Mouse (Mus musculus) limb, embryonic 10.5 days (tissue): ENCODE measurements around the gene Serpina3i. TPM values are rescaled to one million over a fixed set of nuclear protein-coding genes. Genes with fewer than 3 reads are reported as not detected.

Experiments
- DNase-seq: peaks from one replicate; pipeline ENCODE4 v3.0.0-alpha.2; 2017; ENCODE audit warnings: low spot score
- H3K27ac ChIP-seq: fragments of 300-500 bp; sonication (generic); 2 replicates; pipeline ENCODE4 v1.5.1; 2016; ENCODE audit warnings: mild to moderate bottlenecking
- H3K27me3 ChIP-seq: fragments of 300-500 bp; sonication (generic); 2 replicates; pipeline ENCODE4 v1.6.1; 2016; ENCODE audit warnings: low read depth, mild to moderate bottlenecking; ENCODE audit not compliant: poor library complexity, severe bottlenecking
- H3K36me3 ChIP-seq: fragments of 300-500 bp; sonication (generic); 2 replicates; pipeline ENCODE4 v1.6.1; 2016; ENCODE audit warnings: mild to moderate bottlenecking, moderate library complexity
- H3K4me1 ChIP-seq: fragments of 300-500 bp; sonication (generic); 2 replicates; pipeline ENCODE4 v1.6.1; 2016
- H3K4me3 ChIP-seq: fragments of 300-500 bp; sonication (generic); 2 replicates; pipeline ENCODE4 v1.5.1; 2016; ENCODE audit warnings: mild to moderate bottlenecking, moderate library complexity
- H3K9me3 ChIP-seq: fragments of 300-500 bp; sonication (generic); replicated peaks from 2 replicates; pipeline ENCODE4 v1.6.1; 2016; ENCODE audit warnings: mild to moderate bottlenecking
- WGBS: fragments of 180-500 bp; shearing (Covaris S2); methylation state at CpG from one replicate; pipeline ENCODE4 v1.1.7; 2016; 5-methylcytosine and 5-hydroxymethylcytosine counted together
- polyA plus RNA-seq: library from polyadenylated mRNA; unstranded; fragments of >200 nt; fragmentation: Nextera tagmentation; extraction: Ambion mirVana; gene quantifications from 2 replicates; pipeline ENCODE4 v1.2.1, GENCODE M21; 2016

Gene Serpina3i
- polyA plus RNA-seq, 1 experiment from 2014 or later = 0.14 TPM

DNA sequence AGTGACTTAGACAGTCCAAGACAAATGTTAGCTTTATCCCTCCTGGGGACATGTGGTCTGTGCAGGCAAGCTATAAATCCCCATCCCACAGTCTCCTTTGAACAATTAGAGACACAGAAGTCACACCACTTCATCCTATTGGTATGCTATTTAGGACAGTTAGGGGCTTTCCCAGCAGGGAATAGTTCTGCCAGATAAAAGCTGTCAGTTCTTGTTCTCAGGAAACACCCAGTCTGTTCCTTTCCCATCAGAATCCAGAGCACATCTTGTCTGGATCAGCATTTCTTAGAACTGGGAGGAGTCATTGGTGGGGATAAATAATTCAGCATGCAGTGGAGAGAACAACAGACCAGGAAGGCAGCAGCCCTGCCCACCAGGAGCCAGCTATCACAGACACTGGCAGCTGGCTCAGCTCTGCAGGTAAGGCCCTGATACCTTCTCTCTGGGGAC lies 15.3 kb upstream of the Serpina3i start:
- Histone ChIP-seq H3K36me3 (no peaks in the 10 kb centered on the region), H3K4me1 (peaks cover 6% of the 10 kb centered on the region), H3K4me3 (no peak overlapping the region), H3K9me3 (no peaks in the 10 kb centered on the region), H3K27me3 (no peaks in the 10 kb centered on the region), H3K27ac (no peak overlapping the region)
- no peak for DNase-seq

DNA sequence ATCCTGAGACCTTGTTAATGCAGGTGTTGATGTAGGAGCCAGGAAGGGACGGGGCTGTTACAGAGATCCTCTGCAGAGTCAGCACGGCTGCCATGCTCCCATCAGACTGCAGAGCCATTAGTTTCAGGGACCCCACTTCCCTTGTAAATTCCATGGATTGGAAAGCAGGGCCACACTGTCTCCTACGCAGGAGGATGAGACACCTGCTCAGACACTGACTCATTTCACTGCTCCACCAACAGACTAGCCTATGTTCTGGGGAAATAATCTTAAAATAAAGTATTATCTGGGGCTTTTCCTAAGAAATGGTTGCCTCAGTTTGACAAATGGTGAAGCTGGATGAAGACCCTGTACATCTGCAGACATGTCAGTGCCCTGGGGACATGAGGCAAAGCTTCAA lies 14.7 kb upstream of the Serpina3i start:
- no peak for DNase-seq
- Histone ChIP-seq H3K36me3 (no peaks in the 10 kb centered on the region), H3K27me3 (no peaks in the 10 kb centered on the region), H3K4me3 (no peak overlapping the region), H3K4me1 (peaks cover 6% of the 10 kb centered on the region), H3K9me3 (no peaks in the 10 kb centered on the region), H3K27ac (no peak overlapping the region)
- WGBS = 69% methylated on average over 3 of the region's 3 CpGs

DNA sequence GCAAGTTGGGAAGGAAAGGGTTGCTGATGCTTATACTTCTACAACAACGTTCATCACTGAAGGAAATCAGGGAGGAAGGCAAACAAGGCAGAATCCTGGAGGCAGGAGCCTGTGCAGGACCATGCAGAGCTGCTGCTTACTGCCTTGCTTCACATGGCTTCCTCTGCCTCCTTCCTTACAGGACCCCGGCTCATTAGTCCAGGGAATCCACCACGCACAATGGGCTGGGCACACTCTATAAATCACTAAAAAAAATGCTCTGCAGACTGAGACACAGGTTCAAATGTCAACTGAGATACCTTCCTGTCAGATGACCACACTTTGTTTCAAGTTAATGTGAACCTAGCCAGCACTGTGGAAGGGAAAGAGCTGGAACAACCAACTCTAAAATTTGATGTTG lies 1.9 kb upstream of the Serpina3i start:
- Histone ChIP-seq H3K4me1 (peaks cover 12% of the 10 kb centered on the region), H3K9me3 (no peaks in the 10 kb centered on the region), H3K27ac (no peak overlapping the region), H3K36me3 (no peaks in the 10 kb centered on the region), H3K27me3 (no peaks in the 10 kb centered on the region), H3K4me3 (no peak overlapping the region)
- DNase-seq = no peak
- WGBS = 50% methylated on average over 3 of the region's 3 CpGs

DNA sequence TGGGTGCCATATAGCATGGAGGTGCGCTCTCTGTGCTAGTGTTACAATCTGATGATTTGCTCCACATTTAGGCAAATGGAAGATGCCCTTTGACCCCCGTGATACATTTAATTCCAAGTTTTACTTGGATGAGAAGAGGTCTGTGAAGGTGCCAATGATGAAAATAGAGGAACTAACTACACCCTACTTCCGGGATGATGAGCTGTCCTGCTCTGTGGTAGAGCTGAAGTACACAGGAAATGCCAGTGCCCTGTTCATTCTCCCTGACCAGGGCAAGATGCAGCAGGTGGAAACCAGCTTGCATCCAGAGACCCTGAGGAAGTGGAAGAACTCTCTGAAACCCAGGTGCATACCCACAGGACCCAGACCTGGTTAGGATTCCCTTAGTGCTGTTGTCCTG lies 3.5 kb downstream of the Serpina3i start:
- Histone ChIP-seq H3K9me3 (no peaks in the 10 kb centered on the region), H3K36me3 (no peaks in the 10 kb centered on the region), H3K4me3 (no peak overlapping the region), H3K4me1 (peaks cover 12% of the 10 kb centered on the region), H3K27me3 (no peaks in the 10 kb centered on the region), H3K27ac (no peak overlapping the region)
- 80% methylated on average over 3 of the region's 3 CpGs for WGBS
- no peak for DNase-seq

DNA sequence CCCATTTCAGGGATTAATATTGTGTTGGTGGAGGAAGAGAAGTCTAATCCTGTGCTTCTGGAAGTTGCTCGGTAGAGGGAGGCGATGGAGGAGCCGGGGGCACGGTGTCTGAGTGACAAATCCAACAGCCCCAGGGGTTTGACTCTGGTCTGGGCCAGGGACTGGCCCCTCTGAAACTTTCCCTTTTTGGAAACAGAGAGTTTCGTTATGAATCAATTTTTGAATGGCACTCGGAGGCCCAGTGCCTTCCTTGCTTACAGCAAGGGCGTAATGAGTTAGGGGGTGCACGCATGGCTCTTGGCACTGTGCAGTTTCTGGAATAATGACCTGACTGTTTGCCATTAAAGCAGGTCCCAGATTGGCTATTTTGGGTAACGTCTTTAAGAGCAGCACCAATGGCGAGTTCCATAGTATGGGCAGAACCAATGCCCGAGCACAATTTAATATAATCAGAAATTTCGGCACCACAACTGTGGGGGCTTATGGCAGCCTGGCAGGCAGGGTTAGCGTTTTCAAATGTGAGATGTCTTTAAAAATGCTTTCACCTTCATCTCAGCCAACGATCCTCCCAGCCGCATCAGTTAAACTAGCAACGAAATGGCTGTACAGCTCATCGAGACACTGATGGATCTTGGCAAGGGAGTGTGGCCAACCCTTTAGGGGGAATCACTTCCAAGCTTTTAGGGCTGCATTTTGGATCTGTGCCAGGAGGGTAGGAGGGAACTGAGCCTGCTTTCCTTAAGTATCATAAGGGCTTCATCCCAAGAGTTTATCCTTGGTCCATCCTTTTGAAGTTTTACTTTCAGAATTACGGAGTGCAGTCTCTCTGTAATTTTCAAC lies 15.5 kb downstream of the Serpina3i start:
- DNase-seq = no peak
- WGBS = 86% methylated on average over 18 of the region's 18 CpGs
- Histone ChIP-seq H3K9me3 (no peaks in the 10 kb centered on the region), H3K27ac (no peak overlapping the region), H3K27me3 (no peaks in the 10 kb centered on the region), H3K4me3 (no peak overlapping the region), H3K36me3 (no peaks in the 10 kb centered on the region), H3K4me1 (peaks cover 17% of the 10 kb centered on the region)

DNA sequence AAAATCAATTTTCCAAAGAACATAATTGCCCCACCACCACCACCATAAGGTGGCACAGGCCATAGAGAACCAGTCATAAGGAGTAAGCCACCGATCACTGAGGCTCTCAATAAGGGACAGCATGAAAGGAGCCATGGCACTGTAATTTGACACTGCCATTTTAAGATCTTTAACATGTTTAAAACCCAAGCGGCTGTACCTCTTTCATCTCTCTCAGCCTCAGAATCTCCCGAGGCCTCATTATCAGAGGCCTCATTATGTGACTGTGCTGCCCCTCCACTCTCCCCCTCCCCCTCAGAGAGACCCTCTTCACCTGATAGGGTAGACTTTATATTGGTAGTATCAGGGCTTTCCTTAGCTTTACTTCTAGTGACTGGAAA lies 16.1 kb downstream of the Serpina3i start:
- WGBS = 5% methylated on average over 3 of the region's 3 CpGs
- no peak overlapping the region for H3K4me3 ChIP-seq
- no peak overlapping the region for H3K27ac ChIP-seq
- no peaks in the 10 kb centered on the region for H3K9me3 ChIP-seq
- H3K27me3 ChIP-seq = no peaks in the 10 kb centered on the region
- H3K36me3 ChIP-seq = no peaks in the 10 kb centered on the region
- no peak for DNase-seq
- H3K4me1 ChIP-seq = peaks cover 11% of the 10 kb centered on the region

DNA sequence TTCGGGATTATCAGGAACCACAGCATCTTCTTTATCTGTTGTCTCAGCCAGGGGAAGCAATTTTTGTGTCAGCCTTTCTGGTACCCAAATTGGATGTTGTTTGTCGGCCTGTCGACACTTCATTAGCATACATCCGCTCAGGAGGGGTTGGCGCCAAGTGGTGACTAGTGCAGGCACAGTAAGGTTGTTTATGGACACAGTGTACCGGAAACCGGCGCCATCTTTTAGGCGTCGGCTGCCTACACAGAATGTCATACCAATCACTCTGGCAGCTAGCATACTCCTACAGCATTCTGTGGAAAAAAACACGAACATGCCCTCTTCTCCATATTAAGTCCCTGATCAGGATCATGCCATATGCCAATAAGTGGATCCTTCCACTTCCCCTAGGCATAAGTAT lies 20.5 kb downstream of the Serpina3i start:
- H3K4me3 ChIP-seq = no peak overlapping the region
- H3K9me3 ChIP-seq = no peaks in the 10 kb centered on the region
- DNase-seq = no peak
- H3K36me3 ChIP-seq = no peaks in the 10 kb centered on the region
- peaks cover 11% of the 10 kb centered on the region for H3K4me1 ChIP-seq
- 94% methylated on average over 11 of the region's 11 CpGs for WGBS
- H3K27ac ChIP-seq = no peak overlapping the region
- no peaks in the 10 kb centered on the region for H3K27me3 ChIP-seq

DNA sequence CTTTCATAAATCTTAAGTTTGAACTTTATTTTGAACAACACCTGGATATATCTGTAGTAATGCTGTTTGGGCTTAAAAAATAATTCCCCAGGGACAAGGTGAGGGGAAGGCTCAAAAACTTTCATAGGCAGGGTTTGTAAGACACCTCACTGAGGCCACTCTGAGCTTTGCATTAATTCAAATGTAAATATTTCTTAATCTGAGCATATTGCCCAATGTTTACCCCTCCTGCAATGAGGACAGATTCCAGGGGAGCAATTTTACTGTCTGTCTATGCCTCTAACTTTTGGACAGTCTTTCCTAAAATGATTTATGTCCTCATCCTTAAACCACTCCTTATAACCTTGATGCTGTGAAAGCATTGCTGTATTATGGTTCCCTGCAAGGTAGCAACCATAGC lies 25.4 kb downstream of the Serpina3i start:
- Histone ChIP-seq H3K27ac (no peak overlapping the region), H3K4me1 (no peaks in the 10 kb centered on the region), H3K27me3 (no peaks in the 10 kb centered on the region), H3K4me3 (no peak overlapping the region), H3K36me3 (no peaks in the 10 kb centered on the region), H3K9me3 (no peaks in the 10 kb centered on the region)
- DNase-seq = no peak

DNA sequence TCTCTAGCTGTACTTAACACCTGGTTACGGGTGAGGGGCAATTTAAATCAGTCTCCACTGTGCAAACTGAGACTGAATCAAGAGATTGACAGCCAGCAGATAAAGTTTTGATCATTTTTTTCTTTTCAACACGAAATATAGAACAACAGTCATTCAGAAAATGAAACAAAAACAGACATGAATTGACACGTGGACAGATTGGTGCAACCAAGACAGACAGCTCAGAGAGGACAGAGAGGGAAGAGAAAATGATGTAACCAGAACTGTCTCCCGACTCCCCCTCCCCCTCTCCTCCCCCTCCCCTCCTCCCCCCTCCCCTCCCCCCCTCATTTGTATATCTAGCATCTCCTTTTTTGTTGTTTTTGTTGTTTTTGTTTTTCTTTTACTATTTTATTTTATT lies 26.9 kb downstream of the Serpina3i start:
- no peak for DNase-seq
- Histone ChIP-seq H3K9me3 (no peaks in the 10 kb centered on the region), H3K27me3 (no peaks in the 10 kb centered on the region), H3K4me1 (no peaks in the 10 kb centered on the region), H3K36me3 (no peaks in the 10 kb centered on the region), H3K27ac (no peak overlapping the region), H3K4me3 (no peak overlapping the region)
- WGBS = 53% methylated on average over 4 of the region's 4 CpGs

DNA sequence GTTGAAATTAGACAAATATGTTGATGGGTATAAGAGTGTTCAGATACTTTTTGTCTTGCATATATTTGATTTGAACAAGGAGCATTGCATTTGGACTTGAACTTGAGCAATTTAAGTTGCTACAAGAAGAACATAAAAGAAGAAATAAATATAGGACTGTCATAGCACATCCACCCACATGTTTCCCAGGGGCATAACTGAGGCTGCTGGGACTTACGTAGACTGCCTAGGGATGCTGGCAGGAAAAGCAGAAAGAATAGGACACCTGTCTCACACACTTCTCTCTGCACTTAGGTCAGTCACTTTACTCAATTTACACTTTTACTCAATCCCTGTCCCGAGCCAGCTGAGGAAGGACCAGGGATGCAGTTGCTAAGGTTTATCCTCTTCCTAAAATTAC lies 31.0 kb downstream of the Serpina3i start:
- 89% methylated on average over 2 of the region's 2 CpGs for WGBS
- no peak for DNase-seq
- no peaks in the 10 kb centered on the region for H3K9me3 ChIP-seq
- H3K4me3 ChIP-seq = no peak overlapping the region
- H3K27ac ChIP-seq = no peak overlapping the region
- H3K36me3 ChIP-seq = no peaks in the 10 kb centered on the region
- H3K27me3 ChIP-seq = no peaks in the 10 kb centered on the region
- H3K4me1 ChIP-seq = no peaks in the 10 kb centered on the region

DNA sequence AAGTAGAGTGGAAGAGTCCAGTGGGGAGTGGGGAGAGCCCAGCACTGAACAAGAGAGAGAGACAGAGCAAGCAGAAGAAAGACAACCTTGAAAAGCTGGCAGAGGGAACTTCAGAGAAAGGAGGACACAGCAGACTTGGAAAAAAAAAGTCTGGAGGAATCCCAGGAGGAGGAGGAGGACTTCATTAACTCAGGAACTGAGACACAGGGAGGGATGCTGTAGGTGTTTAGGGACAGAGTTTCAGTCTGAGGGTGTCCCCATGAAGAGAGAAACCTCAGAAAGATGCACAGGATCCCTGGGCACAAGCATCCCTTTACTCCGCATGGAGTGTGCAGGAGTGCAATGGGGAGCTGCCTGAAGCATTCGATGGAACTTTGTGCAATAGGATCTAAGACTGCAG lies 35.1 kb downstream of the Serpina3i start:
- H3K36me3 ChIP-seq = no peaks in the 10 kb centered on the region
- DNase-seq = no peak
- no peaks in the 10 kb centered on the region for H3K9me3 ChIP-seq
- no peak overlapping the region for H3K27ac ChIP-seq
- WGBS = 93% methylated on average over 2 of the region's 2 CpGs
- no peaks in the 10 kb centered on the region for H3K27me3 ChIP-seq
- H3K4me1 ChIP-seq = no peaks in the 10 kb centered on the region
- H3K4me3 ChIP-seq = no peak overlapping the region

DNA sequence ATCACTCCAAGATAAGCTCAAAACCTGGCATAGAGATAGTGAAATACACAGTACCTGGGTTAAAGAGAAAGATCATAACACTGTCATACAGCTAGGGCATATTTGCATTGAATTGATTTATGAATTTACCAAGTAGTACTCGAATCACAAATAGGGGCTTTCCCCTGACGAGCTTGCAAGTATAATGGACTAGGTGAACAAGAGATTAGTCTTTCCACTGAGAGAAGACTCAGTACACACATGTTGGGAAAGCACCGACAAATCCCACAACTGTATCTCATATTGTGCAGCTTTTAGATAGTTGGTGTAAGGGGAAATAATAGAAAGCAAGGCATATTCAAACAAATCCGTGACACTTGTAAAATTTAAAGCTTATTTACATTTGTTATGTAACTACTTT lies 43.1 kb downstream of the Serpina3i start:
- Histone ChIP-seq H3K27ac (no peak overlapping the region), H3K36me3 (no peaks in the 10 kb centered on the region), H3K9me3 (no peaks in the 10 kb centered on the region), H3K4me1 (no peaks in the 10 kb centered on the region), H3K4me3 (no peak overlapping the region), H3K27me3 (no peaks in the 10 kb centered on the region)
- DNase-seq = no peak
- 90% methylated on average over 4 of the region's 4 CpGs for WGBS

DNA sequence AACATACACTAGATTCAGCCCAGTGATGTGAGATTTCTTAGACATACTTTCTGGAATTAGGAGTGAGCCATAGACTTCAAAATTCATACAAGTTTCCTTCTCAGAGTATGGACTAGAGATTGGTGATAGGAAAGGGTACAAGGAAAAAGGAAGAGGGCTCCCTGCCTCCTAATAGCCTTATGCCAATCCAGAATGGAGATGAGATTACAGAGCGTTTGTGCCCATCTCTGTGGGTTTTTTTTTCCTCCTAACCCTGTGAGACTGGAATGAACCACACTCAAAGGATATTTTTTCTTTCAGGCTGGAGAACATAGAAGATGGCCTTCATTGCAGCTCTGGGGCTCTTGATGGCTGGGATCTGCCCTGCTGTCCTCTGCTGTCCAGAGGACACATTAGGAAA lies 51.3 kb downstream of the Serpina3i start, which contains the start of gene Serpina3j:
Serpina3j (plus strand) TSS at position 301 of the 400 bp plus-strand sequence.
- no peak for DNase-seq
- H3K4me3 ChIP-seq = no peak within 1 kb of the TSS
- H3K4me1 ChIP-seq = no peaks in the 10 kb centered on the region
- 91% methylated on average over 1 of the region's 1 CpGs for WGBS
- no peak within 1 kb of the TSS for H3K27ac ChIP-seq
- H3K36me3 ChIP-seq = no peaks in the 10 kb centered on the region
- no peaks in the 10 kb centered on the region for H3K9me3 ChIP-seq
- H3K27me3 ChIP-seq = no peaks in the 10 kb centered on the region
